Mouse (Mus musculus): ENCODE results near the gene Psma5. TPM values are rescaled to one million over a fixed set of nuclear protein-coding genes. Genes with fewer than 3 reads are reported as not detected.
"Not testable (repeated sequence)": the region's sequence is repeated elsewhere in the genome, so short reads cannot be mapped to it uniquely, and the experiment has no call there.

Psma5 gene
- polyA plus RNA-seq, 1 experiment from 2014 or later, result 297 TPM

GRCm38 (mm10) chr3:108220661-108221060 lies 36.1 kb upstream of the Psma5 start:
- no peak for ATAC-seq (ENCODE audit: insufficient read depth, low FRiP score, low TSS enrichment)
- H3K9me3 ChIP-seq (ENCODE audit: control insufficient read depth, low read length), result no peaks in the 10 kb centered on the region
- H3K36me3 ChIP-seq (ENCODE audit: control insufficient read depth, insufficient read depth, low read length), result no peaks in the 10 kb centered on the region
- H3K9ac ChIP-seq (ENCODE audit: low read length), result no peak overlapping the region
- WGBS, result 89% methylated on average over 3 of the region's 3 CpGs
- H3K27ac ChIP-seq (ENCODE audit: low read depth, low read length), result no peak overlapping the region
- no peak for DNase-seq (ENCODE audit: low spot score)
- H3K4me2 ChIP-seq (ENCODE audit: low read depth), result no peak overlapping the region
- no peaks in the 10 kb centered on the region for H3K4me1 ChIP-seq (ENCODE audit: control insufficient read depth, insufficient read depth, low read length)
- peaks cover 13% of the 10 kb centered on the region for H3K27me3 ChIP-seq (ENCODE audit: control insufficient read depth, insufficient read depth, low read length)
- no peak overlapping the region for H3K4me3 ChIP-seq (ENCODE audit: low read depth, low read length)

- Histone ChIP-seq H3K4me1 (ENCODE audit: control insufficient read depth, insufficient read depth, low read length) (0 out of 2 replicates have a peak, but pooled peaks cover 5% of the 10 kb centered on the region), H3K36me3 (ENCODE audit: control insufficient read depth, insufficient read depth, low read length) (no peaks in the 10 kb centered on the region), H3K9me3 (ENCODE audit: control insufficient read depth, low read length) (no peaks in the 10 kb centered on the region), H3K4me2 (ENCODE audit: low read depth) (peak overlapping the region; percentile 54), H3K4me3 (ENCODE audit: low read depth, low read length) (peak overlapping the region; percentile 34), H3K27me3 (ENCODE audit: control insufficient read depth, insufficient read depth, low read length) (peaks cover 36% of the 10 kb centered on the region), H3K9ac (ENCODE audit: low read length) (peak overlapping the region; percentile 33), H3K27ac (ENCODE audit: low read depth, low read length) (no peak overlapping the region)
- DNase-seq (ENCODE audit: low spot score) (peak; percentile 36), ATAC-seq (ENCODE audit: insufficient read depth, low FRiP score, low TSS enrichment) (peak; percentile 16; the same call in 1 of the 2 replicates)
- WGBS, result 2% methylated on average over 61 of the region's 67 CpGs
Observed at GRCm38 (mm10) chr3:108225711-108226557, 30.8 kb upstream of the Psma5 start.

GRCm38 (mm10) chr3:108226558-108227350 lies 30.0 kb upstream of the Psma5 start, which contains the start of gene Sypl2:
Sypl2 (minus strand) TSS chr3:108226648.
- H3K4me3 ChIP-seq (ENCODE audit: low read depth, low read length), result peak within 1 kb of the TSS; percentile 34
- H3K4me2 ChIP-seq (ENCODE audit: low read depth), result peak within 1 kb of the TSS; percentile 54
- H3K27me3 ChIP-seq (ENCODE audit: control insufficient read depth, insufficient read depth, low read length), result peaks cover 36% of the 10 kb centered on the region
- no peaks in the 10 kb centered on the region for H3K36me3 ChIP-seq (ENCODE audit: control insufficient read depth, insufficient read depth, low read length)
- no peaks in the 10 kb centered on the region for H3K9me3 ChIP-seq (ENCODE audit: control insufficient read depth, low read length)
- 0 out of 2 replicates have a peak, but pooled peaks cover 5% of the 10 kb centered on the region for H3K4me1 ChIP-seq (ENCODE audit: control insufficient read depth, insufficient read depth, low read length)
- no peak within 1 kb of the TSS for H3K27ac ChIP-seq (ENCODE audit: low read depth, low read length)
- ATAC-seq (ENCODE audit: insufficient read depth, low FRiP score, low TSS enrichment), result 0 out of 2 replicates have a peak, but pooled peaks have one; percentile 31
- H3K9ac ChIP-seq (ENCODE audit: low read length), result peak within 1 kb of the TSS; percentile 33
- 2% methylated on average over 44 of the region's 44 CpGs for WGBS
- peak; percentile 69 for DNase-seq (ENCODE audit: low spot score)

- DNase-seq (ENCODE audit: low spot score) (no peak), ATAC-seq (ENCODE audit: insufficient read depth, low FRiP score, low TSS enrichment) (no peak)
- Histone ChIP-seq H3K36me3 (ENCODE audit: control insufficient read depth, insufficient read depth, low read length) (no peaks in the 10 kb centered on the region), H3K4me1 (ENCODE audit: control insufficient read depth, insufficient read depth, low read length) (0 out of 2 replicates have a peak, but pooled peaks cover 5% of the 10 kb centered on the region), H3K4me2 (ENCODE audit: low read depth) (no peak overlapping the region), H3K9me3 (ENCODE audit: control insufficient read depth, low read length) (no peaks in the 10 kb centered on the region), H3K27ac (ENCODE audit: low read depth, low read length) (no peak overlapping the region), H3K27me3 (ENCODE audit: control insufficient read depth, insufficient read depth, low read length) (peaks cover 36% of the 10 kb centered on the region), H3K4me3 (ENCODE audit: low read depth, low read length) (no peak overlapping the region), H3K9ac (ENCODE audit: low read length) (no peak overlapping the region)
- WGBS, result 73% methylated on average over 2 of the region's 2 CpGs
Observed at GRCm38 (mm10) chr3:108227521-108227920, 29.2 kb upstream of the Psma5 start.

- ATAC-seq (ENCODE audit: insufficient read depth, low FRiP score, low TSS enrichment), result no peak
- no peaks in the 10 kb centered on the region for H3K36me3 ChIP-seq (ENCODE audit: control insufficient read depth, insufficient read depth, low read length)
- H3K9ac ChIP-seq (ENCODE audit: low read length), result no peak overlapping the region
- H3K9me3 ChIP-seq (ENCODE audit: control insufficient read depth, low read length), result no peaks in the 10 kb centered on the region
- peaks cover 13% of the 10 kb centered on the region for H3K27me3 ChIP-seq (ENCODE audit: control insufficient read depth, insufficient read depth, low read length)
- 90% methylated on average over 4 of the region's 4 CpGs for WGBS
- 0 out of 2 replicates have a peak, but pooled peaks cover under 1% of the 10 kb centered on the region for H3K4me1 ChIP-seq (ENCODE audit: control insufficient read depth, insufficient read depth, low read length)
- no peak overlapping the region for H3K4me3 ChIP-seq (ENCODE audit: low read depth, low read length)
- DNase-seq (ENCODE audit: low spot score), result no peak
- H3K4me2 ChIP-seq (ENCODE audit: low read depth), result no peak overlapping the region
- H3K27ac ChIP-seq (ENCODE audit: low read depth, low read length), result no peak overlapping the region
Observed at GRCm38 (mm10) chr3:108231646-108232045, 25.1 kb upstream of the Psma5 start.

- not testable (repeated sequence) for H3K9me3 ChIP-seq (ENCODE audit: control insufficient read depth, low read length); H3K27ac ChIP-seq (ENCODE audit: low read depth, low read length); H3K4me2 ChIP-seq (ENCODE audit: low read depth); DNase-seq (ENCODE audit: low spot score); ATAC-seq (ENCODE audit: insufficient read depth, low FRiP score, low TSS enrichment); H3K4me1 ChIP-seq (ENCODE audit: control insufficient read depth, insufficient read depth, low read length); H3K9ac ChIP-seq (ENCODE audit: low read length); H3K36me3 ChIP-seq (ENCODE audit: control insufficient read depth, insufficient read depth, low read length); H3K27me3 ChIP-seq (ENCODE audit: control insufficient read depth, insufficient read depth, low read length); H3K4me3 ChIP-seq (ENCODE audit: low read depth, low read length)
- 75% methylated on average over 4 of the region's 4 CpGs for WGBS
Observed at GRCm38 (mm10) chr3:108237474-108238102, 19.1 kb upstream of the Psma5 start.

- WGBS, result 90% methylated on average over 3 of the region's 3 CpGs
- no peak for DNase-seq (ENCODE audit: low spot score)
- H3K4me3 ChIP-seq (ENCODE audit: low read depth, low read length), result no peak overlapping the region
- H3K9me3 ChIP-seq (ENCODE audit: control insufficient read depth, low read length), result no peaks in the 10 kb centered on the region
- no peak for ATAC-seq (ENCODE audit: insufficient read depth, low FRiP score, low TSS enrichment)
- no peak overlapping the region for H3K4me2 ChIP-seq (ENCODE audit: low read depth)
- no peak overlapping the region for H3K9ac ChIP-seq (ENCODE audit: low read length)
- no peaks in the 10 kb centered on the region for H3K27me3 ChIP-seq (ENCODE audit: control insufficient read depth, insufficient read depth, low read length)
- no peak overlapping the region for H3K27ac ChIP-seq (ENCODE audit: low read depth, low read length)
- no peaks in the 10 kb centered on the region for H3K36me3 ChIP-seq (ENCODE audit: control insufficient read depth, insufficient read depth, low read length)
- no peaks in the 10 kb centered on the region for H3K4me1 ChIP-seq (ENCODE audit: control insufficient read depth, insufficient read depth, low read length)
Observed at GRCm38 (mm10) chr3:108241243-108241839, 15.4 kb upstream of the Psma5 start.

GRCm38 (mm10) chr3:108246857-108247256 lies 9.9 kb upstream of the Psma5 start:
- DNase-seq (ENCODE audit: low spot score) (no peak), ATAC-seq (ENCODE audit: insufficient read depth, low FRiP score, low TSS enrichment) (no peak)
- Histone ChIP-seq H3K4me2 (ENCODE audit: low read depth) (no peak overlapping the region), H3K9me3 (ENCODE audit: control insufficient read depth, low read length) (no peaks in the 10 kb centered on the region), H3K27ac (ENCODE audit: low read depth, low read length) (no peak overlapping the region), H3K9ac (ENCODE audit: low read length) (no peak overlapping the region), H3K36me3 (ENCODE audit: control insufficient read depth, insufficient read depth, low read length) (no peaks in the 10 kb centered on the region), H3K4me3 (ENCODE audit: low read depth, low read length) (no peak overlapping the region), H3K4me1 (ENCODE audit: control insufficient read depth, insufficient read depth, low read length) (no peaks in the 10 kb centered on the region), H3K27me3 (ENCODE audit: control insufficient read depth, insufficient read depth, low read length) (no peaks in the 10 kb centered on the region)
- 85% methylated on average over 2 of the region's 2 CpGs for WGBS
